Mouse (Mus musculus): ENCODE results near the gene Fam189a2. TPM values are rescaled to one million over a fixed set of nuclear protein-coding genes. Genes with fewer than 3 reads are reported as not detected.

Fam189a2 gene
- total and polyA plus RNA-seq, 3 experiments, result not detected

- H3K9me3 ChIP-seq (replicated peaks; ENCODE audit: insufficient read depth, low read length), result no peaks in the 10 kb centered on the region
- H3K4me3 ChIP-seq (ENCODE audit: control insufficient read depth in 1 of 2, insufficient read depth in 1 of 2, low read depth in 2 of 2, low read length in 2 of 2), result no peak overlapping the region
- H3K36me3 ChIP-seq (ENCODE audit: control insufficient read depth in 1 of 2, insufficient read depth in 2 of 2, low read length in 2 of 2), result no peaks in the 10 kb centered on the region
- no peaks in the 10 kb centered on the region for H3K79me2 ChIP-seq (ENCODE audit: control insufficient read depth, insufficient read depth, low read length, poor library complexity)
- no peaks in the 10 kb centered on the region for H3K27me3 ChIP-seq (ENCODE audit: control insufficient read depth in 1 of 2, insufficient read depth in 2 of 2, low read length in 2 of 2)
- TF ChIP-seq ELF1 (IDR thresholded peaks at IDR 0.05; ENCODE audit: low read depth, low read length) (no peak), UBTF (IDR thresholded peaks at IDR 0.05; ENCODE audit: borderline replicate concordance, insufficient read depth, low read depth, low read length) (no peak), HCFC1 (IDR thresholded peaks at IDR 0.05; ENCODE audit: low read depth, low read length) (no peak), TCF12 (IDR thresholded peaks at IDR 0.05; ENCODE audit: low read depth, low read length) (no peak), ZC3H11A (IDR thresholded peaks at IDR 0.05; ENCODE audit: low read depth, low read length) (no peak), POLR2AphosphoS2 (IDR thresholded peaks at IDR 0.05; ENCODE audit: low read length) (no peak), POLR2A (IDR thresholded peaks at IDR 0.05; ENCODE audit: control insufficient read depth in 1 of 2, insufficient read depth in 1 of 2, low read depth in 1 of 2, low read length in 2 of 2, poor library complexity in 1 of 2) (no peak), MAX (IDR thresholded peaks at IDR 0.05; ENCODE audit: low read length) (no peak), ETS1 (IDR thresholded peaks at IDR 0.05; ENCODE audit: low read depth, low read length) (no peak), TAL1 (IDR thresholded peaks at IDR 0.05; ENCODE audit: low read length) (no peak), NRF1 (IDR thresholded peaks at IDR 0.05; ENCODE audit: insufficient read depth, low read depth, low read length, poor library complexity, severe bottlenecking) (no peak), USF1 (IDR thresholded peaks at IDR 0.05; ENCODE audit: low read depth, low read length) (no peak), SIN3A (IDR thresholded peaks at IDR 0.05; ENCODE audit: low read length) (no peak), MXI1 (IDR thresholded peaks at IDR 0.05; ENCODE audit: low read depth, low read length) (no peak), USF2 (IDR thresholded peaks at IDR 0.05; ENCODE audit: borderline replicate concordance in 1 of 2, insufficient read depth in 1 of 2, low read depth in 1 of 2, low read length in 2 of 2) (no peak), ZNF384 (IDR thresholded peaks at IDR 0.05; ENCODE audit: low read depth, low read length) (no peak)
- no peaks in the 10 kb centered on the region for H3K4me1 ChIP-seq (ENCODE audit: control insufficient read depth in 1 of 2, insufficient read depth in 2 of 2, low read length in 2 of 2)
- H3K9ac ChIP-seq (ENCODE audit: control insufficient read depth, low read depth, low read length, poor library complexity, severe bottlenecking), result no peak overlapping the region
- no peak for DNase-seq (ENCODE audit: low read depth, low spot score)
- no peak overlapping the region for H3K27ac ChIP-seq (ENCODE audit: control insufficient read depth, low read depth, low read length)
These were observed 46.6 kb downstream of the Fam189a2 start for GRCm38 (mm10) chr19:23984186-23984585.

GRCm38 (mm10) chr19:23980598-23980997 is 50.2 kb downstream of the Fam189a2 start:
- H3K27me3 ChIP-seq (ENCODE audit: control insufficient read depth in 1 of 2, insufficient read depth in 2 of 2, low read length in 2 of 2), result no peaks in the 10 kb centered on the region

More at GRCm38 (mm10) chr19:23980598-23980997, 50.2 kb downstream of the Fam189a2 start:
- DNase-seq (ENCODE audit: low read depth, low spot score), result no peak
- no peak overlapping the region for H3K27ac ChIP-seq (ENCODE audit: control insufficient read depth, low read depth, low read length)
- no peak overlapping the region for H3K4me3 ChIP-seq (ENCODE audit: control insufficient read depth in 1 of 2, insufficient read depth in 1 of 2, low read depth in 2 of 2, low read length in 2 of 2)
- H3K79me2 ChIP-seq (ENCODE audit: control insufficient read depth, insufficient read depth, low read length, poor library complexity), result no peaks in the 10 kb centered on the region
- no peaks in the 10 kb centered on the region for H3K36me3 ChIP-seq (ENCODE audit: control insufficient read depth in 1 of 2, insufficient read depth in 2 of 2, low read length in 2 of 2)
- no peaks in the 10 kb centered on the region for H3K4me1 ChIP-seq (ENCODE audit: control insufficient read depth in 1 of 2, insufficient read depth in 2 of 2, low read length in 2 of 2)
- H3K9ac ChIP-seq (ENCODE audit: control insufficient read depth, low read depth, low read length, poor library complexity, severe bottlenecking), result no peak overlapping the region
- TF ChIP-seq JUND (IDR thresholded peaks at IDR 0.05; ENCODE audit: low read depth, low read length), result no peak
- no peak for TF ChIP-seq MYB (IDR thresholded peaks at IDR 0.05; ENCODE audit: low read depth, low read length)
- no peak for TF ChIP-seq SMC3 (IDR thresholded peaks at IDR 0.05; ENCODE audit: low read depth, low read length)
- TF ChIP-seq MXI1 (IDR thresholded peaks at IDR 0.05; ENCODE audit: low read depth, low read length), result no peak
- no peak for TF ChIP-seq GABPA (IDR thresholded peaks at IDR 0.05; ENCODE audit: low read depth, low read length)
- no peak for TF ChIP-seq ETS1 (IDR thresholded peaks at IDR 0.05; ENCODE audit: low read depth, low read length)
- no peak for TF ChIP-seq MEF2A (IDR thresholded peaks at IDR 0.05; ENCODE audit: extremely low read depth, insufficient replicate concordance, low read depth, low read length, poor library complexity, severe bottlenecking)
- TF ChIP-seq MAFK (IDR thresholded peaks at IDR 0.05; ENCODE audit: borderline replicate concordance, low read depth, low read length), result no peak
- no peak for TF ChIP-seq RAD21 (IDR thresholded peaks at IDR 0.05; ENCODE audit: low read depth, low read length)
- no peak for TF ChIP-seq USF1 (IDR thresholded peaks at IDR 0.05; ENCODE audit: low read depth, low read length)
- no peak for TF ChIP-seq EP300 (IDR thresholded peaks at IDR 0.05; ENCODE audit: low read depth in 1 of 2, low read length in 2 of 2)
- H3K9me3 ChIP-seq (replicated peaks; ENCODE audit: insufficient read depth, low read length), result no peaks in the 10 kb centered on the region

Measured in MEL (cell line).